Comparison of ENCODE assay signal across 15 mouse cellular contexts in genomic region chr1:119407691-119408315, GRCm38 (mm10). TPM values are rescaled to one million over a fixed set of nuclear protein-coding genes. Genes with fewer than 3 reads are reported as not detected.
DNase-seq lines count a peak whose midpoint lies in the region; ATAC-seq and TF ChIP-seq lines count a peak whose summit lies in the region.
"Had no signal": no experiment of that assay in that cellular context is flagged by ENCODE, and none has a peak within 500 bp of the region (broad histone marks: within the 10 kb centered on the region; RNA-seq: fewer than 3 reads in every experiment).

No protein-coding gene starts in this region.

- DNase-seq in embryonic facial prominence, embryonic 14.5 days (ENCODE audit: low spot score), result peak; percentile 15
- DNase-seq in embryonic facial prominence, embryonic 10.5 days (ENCODE audit: low spot score), result no peak
- DNase-seq in kidney, adult 9 months, result peak; percentile 58
- no peak for DNase-seq in gastrocnemius, adult 2 months
- no peak for DNase-seq in embryo, embryonic 9.5 days (ENCODE audit: extremely low spot score)
- no peak for DNase-seq in cerebellum, postnatal 4 days (ENCODE audit: low spot score in 2 of 2)
- DNase-seq: adrenal gland, postnatal 10 days; heart, postnatal 4 days; liver, embryonic 13.5 days; lung, postnatal 4 days; right cerebral cortex, adult 18-20 months had no signal

- intact Hi-C loops in gastrocnemius, adult 2 months (cut with DNase I), result no loop called here

- H3K4me2 ChIP-seq in embryonic facial prominence, embryonic 14.5 days (ENCODE audit: low read depth, low read length), result no peak overlapping the region
- no peak overlapping the region for H3K4me2 ChIP-seq in forebrain, embryonic 15.5 days (replicated peaks)
- H3K4me2 ChIP-seq in midbrain, embryonic 13.5 days (replicated peaks), result no peak overlapping the region
- H3K4me2 ChIP-seq: liver, embryonic 13.5 days had no signal

- no peak overlapping the region for H3K4me3 ChIP-seq in embryonic facial prominence, embryonic 14.5 days (ENCODE audit: low read depth, low read length)
- H3K4me3 ChIP-seq in embryonic facial prominence, embryonic 10.5 days, result no peak overlapping the region
- no peak overlapping the region for H3K4me3 ChIP-seq in forebrain, embryonic 15.5 days
- H3K4me3 ChIP-seq in midbrain, embryonic 13.5 days (replicated peaks), result no peak overlapping the region
- H3K4me3 ChIP-seq in gastrocnemius, adult 2 months, result no peak overlapping the region
- H3K4me3 ChIP-seq: heart, embryonic 10.5 days; liver, embryonic 13.5 days had no signal

- peak; percentile 80; the same call in 1 of the 2 replicates for ATAC-seq in embryonic facial prominence, embryonic 14.5 days (ENCODE audit: low read depth)
- ATAC-seq in forebrain, embryonic 15.5 days (replicated peaks), result peak; percentile 33
- peak; percentile 72 for ATAC-seq in midbrain, embryonic 13.5 days

- H3K4me1 ChIP-seq in embryonic facial prominence, embryonic 14.5 days (ENCODE audit: control insufficient read depth, insufficient read depth, low read length), result peaks cover 4% of the 10 kb centered on the region; the same call in 1 of the 2 replicates
- H3K4me1 ChIP-seq in embryonic facial prominence, embryonic 10.5 days, result peaks cover 5% of the 10 kb centered on the region
- peaks cover 10% of the 10 kb centered on the region for H3K4me1 ChIP-seq in forebrain, embryonic 15.5 days
- H3K4me1 ChIP-seq in midbrain, embryonic 13.5 days (replicated peaks), result peaks cover 14% of the 10 kb centered on the region
- H3K4me1 ChIP-seq: liver, embryonic 13.5 days had no signal

- WGBS in embryonic facial prominence, embryonic 14.5 days, result 41% methylated on average over 6 of the region's 6 CpGs
- 61% methylated on average over 6 of the region's 6 CpGs for WGBS in embryonic facial prominence, embryonic 10.5 days
- WGBS in forebrain, embryonic 15.5 days, result 10% methylated on average over 6 of the region's 6 CpGs
- WGBS in midbrain, embryonic 13.5 days, result 25% methylated on average over 6 of the region's 6 CpGs

- no peaks in the 10 kb centered on the region for H3K9me3 ChIP-seq in embryonic facial prominence, embryonic 14.5 days (ENCODE audit: control insufficient read depth, low read length)
- H3K9me3 ChIP-seq in embryonic facial prominence, embryonic 10.5 days, result no peaks in the 10 kb centered on the region
- no peaks in the 10 kb centered on the region for H3K9me3 ChIP-seq in forebrain, embryonic 15.5 days
- no peaks in the 10 kb centered on the region for H3K9me3 ChIP-seq in midbrain, embryonic 13.5 days
- H3K9me3 ChIP-seq: heart, embryonic 10.5 days; liver, embryonic 13.5 days had no signal

- no peak overlapping the region for H3K27ac ChIP-seq in embryonic facial prominence, embryonic 14.5 days (replicated peaks; ENCODE audit: low read depth, low read length)
- H3K27ac ChIP-seq in embryonic facial prominence, embryonic 10.5 days (replicated peaks), result no peak overlapping the region
- H3K27ac ChIP-seq in forebrain, embryonic 15.5 days (replicated peaks), result peak overlapping the region; percentile 21; the same call in 1 of the 2 replicates
- H3K27ac ChIP-seq in midbrain, embryonic 13.5 days, result no peak overlapping the region
- H3K27ac ChIP-seq in gastrocnemius, adult 2 months, result no peak overlapping the region
- H3K27ac ChIP-seq: heart, embryonic 10.5 days; liver, embryonic 13.5 days had no signal

- H3K36me3 ChIP-seq in embryonic facial prominence, embryonic 14.5 days (ENCODE audit: control insufficient read depth, insufficient read depth, low read length), result no peaks in the 10 kb centered on the region
- H3K36me3 ChIP-seq in embryonic facial prominence, embryonic 10.5 days (replicated peaks), result no peaks in the 10 kb centered on the region
- H3K36me3 ChIP-seq in forebrain, embryonic 15.5 days, result no peaks in the 10 kb centered on the region
- H3K36me3 ChIP-seq in midbrain, embryonic 13.5 days, result no peaks in the 10 kb centered on the region
- H3K36me3 ChIP-seq: heart, embryonic 10.5 days; liver, embryonic 13.5 days had no signal

- H3K9ac ChIP-seq in embryonic facial prominence, embryonic 14.5 days (ENCODE audit: low read depth, low read length), result no peak overlapping the region
- no peak overlapping the region for H3K9ac ChIP-seq in forebrain, embryonic 15.5 days (replicated peaks)
- no peak overlapping the region for H3K9ac ChIP-seq in midbrain, embryonic 13.5 days (replicated peaks)
- H3K9ac ChIP-seq: liver, embryonic 13.5 days had no signal

- no peak for TF ChIP-seq CTCF in gastrocnemius, adult 2 months (IDR thresholded peaks at IDR 0.05)

- no peaks in the 10 kb centered on the region for H3K27me3 ChIP-seq in embryonic facial prominence, embryonic 14.5 days (replicated peaks; ENCODE audit: control insufficient read depth, insufficient read depth, low read length)
- peaks cover 3% of the 10 kb centered on the region; the same call in 1 of the 2 replicates for H3K27me3 ChIP-seq in embryonic facial prominence, embryonic 10.5 days (replicated peaks; ENCODE audit: low read depth, poor library complexity, severe bottlenecking)
- no peaks in the 10 kb centered on the region for H3K27me3 ChIP-seq in forebrain, embryonic 15.5 days
- H3K27me3 ChIP-seq in midbrain, embryonic 13.5 days, result peaks cover 8% of the 10 kb centered on the region; the same call in 1 of the 2 replicates
- H3K27me3 ChIP-seq: liver, embryonic 13.5 days had no signal

RNA-seq across cellular contexts. Expression of gene Inhbb, which starts 14.2 kb away (rescaled TPM):
- polyA plus RNA-seq in embryonic facial prominence, embryonic 14.5 days (2014; fragmentation: Nextera tagmentation; extraction: Ambion mirVana), result 1.3 TPM in 2 replicates
- polyA plus RNA-seq in embryonic facial prominence, embryonic 10.5 days (2016; fragmentation: Nextera tagmentation; extraction: Ambion mirVana), result 0.10 and 0.24 TPM in 2 replicates
- 6.6 TPM in 2 replicates for polyA plus RNA-seq in forebrain, embryonic 15.5 days (2015; fragmentation: Nextera tagmentation; extraction: Ambion mirVana)
- 1.2 and 1.6 TPM in 2 replicates for polyA plus RNA-seq in midbrain, embryonic 13.5 days (2015; fragmentation: Nextera tagmentation; extraction: Ambion mirVana)
- total RNA-seq in gastrocnemius, adult 2 months (2021), result under 1 TPM; 0.43 to 0.89 TPM
- total RNA-seq: common myeloid progenitor, adult 5-6 weeks had no signal

Comparison
In these comparisons a context has a peak if more than half of its experiments do, and no peak if none do; other contexts are left out.
1. DNase-seq: peak in embryonic facial prominence, embryonic 14.5 days (single experiment) and kidney, adult 9 months (single experiment); none in embryonic facial prominence, embryonic 10.5 days (single experiment), gastrocnemius, adult 2 months (single experiment), embryo, embryonic 9.5 days (single experiment) and cerebellum, postnatal 4 days (0 of 2).
2. Peak in every context shown above with its lines, with median percentiles within 50 percentile points of each other: ATAC-seq.